Mouse (Mus musculus) T-helper 17 cell (primary cell): ENCODE data around the gene Pgls.

Experiments used
- in situ Hi-C, 2 experiments: fragments of 300-600 bp; cut with MboI, MseI; formaldehyde crosslinking; loops; 1 replicate in 1 of 2; 2 replicates in 1 of 2; pipeline ENCODE4 v1.15.1; 2025; ENCODE audit warnings: high pct_unique_total_duplicates in 2 of 2

Pgls gene

GRCm38 (mm10) chr8:71596798-71597197 lies 4.8 kb downstream of the Pgls start:
- in situ Hi-C loops: loop anchor here in 1 of 2 experiments (5.0 kb wide), 1 partner anchor 34 kb away; no protein-coding TSS in a partner anchor

- in situ Hi-C loops: loop anchor here in 1 of 2 experiments (5.0 kb wide), 1 partner anchor 35 kb away; no protein-coding TSS in a partner anchor
These were observed 5.5 kb downstream of the Pgls start, which contains the start of gene Fam129c for GRCm38 (mm10) chr8:71597451-71597850. Fam129c (plus strand) TSS chr8:71597648.

GRCm38 (mm10) chr8:71598375-71598774 lies 6.4 kb downstream of the Pgls start:
- in situ Hi-C loops: loop anchor here in 1 of 2 experiments (5.0 kb wide), 1 partner anchor 36 kb away; no protein-coding TSS in a partner anchor

- in situ Hi-C loops: loop anchor here in 1 of 2 experiments (5.0 kb wide), 1 partner anchor 37 kb away; no protein-coding TSS in a partner anchor
These were observed 6.9 kb downstream of the Pgls start for GRCm38 (mm10) chr8:71598841-71599240.

GRCm38 (mm10) chr8:71601939-71602665 lies 10.1 kb downstream of the Pgls start:
- in situ Hi-C loops: loop anchor here in 1 of 2 experiments (5.0 kb wide), 1 partner anchor 55 kb away; no protein-coding TSS in a partner anchor

GRCm38 (mm10) chr8:71602666-71603334 lies 10.8 kb downstream of the Pgls start:
- in situ Hi-C loops: loop anchor here in 1 of 2 experiments (5.0 kb wide), 1 partner anchor 55 kb away; no protein-coding TSS in a partner anchor

GRCm38 (mm10) chr8:71604021-71604420 lies 12.0 kb downstream of the Pgls start:
- in situ Hi-C loops: loop anchor here in 1 of 2 experiments (5.0 kb wide), 1 partner anchor 53 kb away; no protein-coding TSS in a partner anchor

- in situ Hi-C loops: no loop called here
These were observed 19.1 kb downstream of the Pgls start, which contains the start of gene Colgalt1 for GRCm38 (mm10) chr8:71610822-71611651. Colgalt1 (plus strand) TSS chr8:71610998.

GRCm38 (mm10) chr8:71612141-71612540 lies 20.2 kb downstream of the Pgls start:
- in situ Hi-C loops: no loop called here

GRCm38 (mm10) chr8:71613418-71613817 lies 21.4 kb downstream of the Pgls start:
- in situ Hi-C loops: no loop called here

GRCm38 (mm10) chr8:71619786-71620185 lies 27.8 kb downstream of the Pgls start:
- in situ Hi-C loops: no loop called here

GRCm38 (mm10) chr8:71625088-71625487 lies 33.1 kb downstream of the Pgls start:
- in situ Hi-C loops: no loop called here

- in situ Hi-C loops: no loop called here
These were observed 34.8 kb downstream of the Pgls start for GRCm38 (mm10) chr8:71626753-71627152.

GRCm38 (mm10) chr8:71627265-71628099 lies 35.5 kb downstream of the Pgls start:
- in situ Hi-C loops: no loop called here

- in situ Hi-C loops: no loop called here
These were observed 36.6 kb downstream of the Pgls start for GRCm38 (mm10) chr8:71628396-71629095.

- in situ Hi-C loops: no loop called here
These were observed 37.2 kb downstream of the Pgls start for GRCm38 (mm10) chr8:71629096-71629697.

- in situ Hi-C loops: loop anchor here in 1 of 2 experiments (5.0 kb wide), 1 partner anchor 67 kb away; no protein-coding TSS in a partner anchor
These were observed 37.8 kb downstream of the Pgls start for GRCm38 (mm10) chr8:71629781-71630212.

GRCm38 (mm10) chr8:71630761-71631160 lies 38.8 kb downstream of the Pgls start:
- in situ Hi-C loops: loop anchor here in 1 of 2 experiments (5.0 kb wide), 1 partner anchor 68 kb away; no protein-coding TSS in a partner anchor

GRCm38 (mm10) chr8:71631897-71632296 lies 39.9 kb downstream of the Pgls start:
- in situ Hi-C loops: loop anchor here in 1 of 2 experiments (5.0 kb wide), 1 partner anchor 70 kb away; no protein-coding TSS in a partner anchor
